Mouse (Mus musculus) adrenal gland, postnatal 25 days (tissue): ENCODE data around the gene Bcl2l1. TPM values are rescaled to one million over a fixed set of nuclear protein-coding genes. Genes with fewer than 3 reads are reported as not detected.

Experiments used
- DNase-seq: peaks from one replicate; pipeline ENCODE4 v3.0.0; 2021; ENCODE audit warnings: mixed read lengths
- total RNA-seq: library from RNA; stranded (reverse); gene quantifications from 2 replicates; pipeline ENCODE4 v1.2.3, GENCODE M21; 2021

Gene Bcl2l1
- total RNA-seq, 1 experiment from 2014 or later = 61.8 TPM

GRCm38 (mm10) chr2:152772231-152772630 lies 59.3 kb downstream of the Bcl2l1 start:
- DNase-seq = no peak

GRCm38 (mm10) chr2:152771571-152771970 lies 60.0 kb downstream of the Bcl2l1 start:
- no peak for DNase-seq

GRCm38 (mm10) chr2:152769677-152770076 lies 61.9 kb downstream of the Bcl2l1 start:
- no peak for DNase-seq

GRCm38 (mm10) chr2:152767618-152768271 lies 63.8 kb downstream of the Bcl2l1 start:
- DNase-seq = peak; percentile 51

GRCm38 (mm10) chr2:152766387-152767123 lies 65.0 kb downstream of the Bcl2l1 start:
- DNase-seq = peak; percentile 92

GRCm38 (mm10) chr2:152765045-152765674 lies 66.4 kb downstream of the Bcl2l1 start:
- no peak for DNase-seq

GRCm38 (mm10) chr2:152764172-152765044 lies 67.1 kb downstream of the Bcl2l1 start:
- DNase-seq = no peak

- DNase-seq = no peak
Observed at GRCm38 (mm10) chr2:152763310-152763709, 68.2 kb downstream of the Bcl2l1 start.

- no peak for DNase-seq
Observed at GRCm38 (mm10) chr2:152758351-152758750, 73.2 kb downstream of the Bcl2l1 start.

GRCm38 (mm10) chr2:152757478-152757877 lies 74.0 kb downstream of the Bcl2l1 start:
- DNase-seq = no peak

GRCm38 (mm10) chr2:152756474-152757393 lies 74.8 kb downstream of the Bcl2l1 start:
- DNase-seq = no peak

- DNase-seq = no peak
Observed at GRCm38 (mm10) chr2:152753944-152754711, 77.4 kb downstream of the Bcl2l1 start, which contains the start of gene Cox4i2. TSS of gene Cox4i2 (plus strand) at chr2:152754173.

GRCm38 (mm10) chr2:152742435-152742834 lies 89.1 kb downstream of the Bcl2l1 start:
- DNase-seq = peak; percentile 81

- peak; percentile 73 for DNase-seq
Observed at GRCm38 (mm10) chr2:152741153-152742041, 90.1 kb downstream of the Bcl2l1 start.

- DNase-seq = no peak
Observed at GRCm38 (mm10) chr2:152740490-152740889, 91.0 kb downstream of the Bcl2l1 start.

- no peak for DNase-seq
Observed at GRCm38 (mm10) chr2:152739842-152740260, 91.7 kb downstream of the Bcl2l1 start.

- DNase-seq = peak; percentile 73
Observed at GRCm38 (mm10) chr2:152739031-152739841, 92.3 kb downstream of the Bcl2l1 start.

- no peak for DNase-seq
Observed at GRCm38 (mm10) chr2:152738341-152738740, 93.2 kb downstream of the Bcl2l1 start.
